Mouse (Mus musculus): ENCODE results near the gene Sptan1.

GRCm38 (mm10) chr2:30009101-30009500 is 43.7 kb downstream of the Sptan1 start:
- TF ChIP-seq CTCF (IDR thresholded peaks at IDR 0.05) (peak; percentile 13; the same call in 1 of the 2 replicates), POLR2A (IDR thresholded peaks at IDR 0.05; ENCODE audit: insufficient read depth, low read depth, low read length) (no peak), EP300 (IDR thresholded peaks at IDR 0.05; ENCODE audit: insufficient read depth, low read depth, low read length) (no peak)

Data from heart, adult 2 months (tissue).